Mouse (Mus musculus): ENCODE results near the gene Tbkbp1.
"Not testable (repeated sequence)": the region's sequence is repeated elsewhere in the genome, so short reads cannot be mapped to it uniquely, and the experiment has no call there.

Tbkbp1 gene

GRCm38 (mm10) chr11:97151343-97151801 is at the start of gene Tbkbp1:
Tbkbp1 (minus strand) TSS chr11:97151495.
- no peak for DNase-seq (ENCODE audit: low read depth)

DNA sequence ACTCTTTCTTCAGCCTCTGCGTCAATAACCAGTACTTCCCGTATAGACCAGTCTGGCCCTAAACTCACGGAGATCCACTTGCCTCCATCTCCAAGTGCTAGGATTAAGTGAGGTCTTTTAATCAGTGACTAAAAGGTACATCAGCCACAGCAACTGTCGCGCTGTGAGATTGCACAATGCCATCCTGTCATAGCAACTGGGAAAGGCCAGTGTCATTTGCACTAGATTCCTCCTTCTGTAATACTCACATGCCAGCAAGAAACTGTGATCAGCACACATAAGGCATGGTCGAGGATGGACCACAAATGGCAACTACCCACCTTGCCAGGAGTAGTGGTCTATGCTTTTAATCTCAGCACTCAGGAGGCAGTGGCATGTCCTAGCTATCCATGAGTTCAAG is 48.2 kb upstream of the Tbkbp1 start:
- DNase-seq (ENCODE audit: low read depth) = no peak

DNA sequence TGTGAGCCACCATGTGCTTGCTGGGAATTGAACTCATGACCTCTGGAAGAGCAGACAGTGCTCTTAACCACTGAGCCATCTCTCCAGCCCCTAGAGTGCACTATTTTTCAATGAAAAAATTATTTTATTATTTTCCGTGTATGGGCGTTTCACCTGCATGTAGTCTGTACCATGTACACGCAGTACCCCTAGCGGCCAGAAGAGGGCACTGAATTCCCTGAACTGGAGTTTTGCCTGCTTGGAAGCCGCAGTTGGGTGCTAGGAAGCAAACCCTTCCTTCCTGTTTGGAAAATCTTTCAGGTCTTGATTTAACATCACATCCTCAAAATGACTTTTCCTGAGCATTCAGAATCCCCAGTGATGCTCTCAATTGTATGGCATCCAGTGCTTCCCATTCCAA is 47.3 kb upstream of the Tbkbp1 start:
- no peak for DNase-seq (ENCODE audit: low read depth)

GRCm38 (mm10) chr11:97197021-97197420 is 45.7 kb upstream of the Tbkbp1 start:
- DNase-seq (ENCODE audit: low read depth) = no peak

- no peak for DNase-seq (ENCODE audit: low read depth)
These were observed 45.2 kb upstream of the Tbkbp1 start for GRCm38 (mm10) chr11:97196541-97196940.

- DNase-seq (ENCODE audit: low read depth) = no peak
These were observed 41.3 kb upstream of the Tbkbp1 start for GRCm38 (mm10) chr11:97192621-97192951.

DNA sequence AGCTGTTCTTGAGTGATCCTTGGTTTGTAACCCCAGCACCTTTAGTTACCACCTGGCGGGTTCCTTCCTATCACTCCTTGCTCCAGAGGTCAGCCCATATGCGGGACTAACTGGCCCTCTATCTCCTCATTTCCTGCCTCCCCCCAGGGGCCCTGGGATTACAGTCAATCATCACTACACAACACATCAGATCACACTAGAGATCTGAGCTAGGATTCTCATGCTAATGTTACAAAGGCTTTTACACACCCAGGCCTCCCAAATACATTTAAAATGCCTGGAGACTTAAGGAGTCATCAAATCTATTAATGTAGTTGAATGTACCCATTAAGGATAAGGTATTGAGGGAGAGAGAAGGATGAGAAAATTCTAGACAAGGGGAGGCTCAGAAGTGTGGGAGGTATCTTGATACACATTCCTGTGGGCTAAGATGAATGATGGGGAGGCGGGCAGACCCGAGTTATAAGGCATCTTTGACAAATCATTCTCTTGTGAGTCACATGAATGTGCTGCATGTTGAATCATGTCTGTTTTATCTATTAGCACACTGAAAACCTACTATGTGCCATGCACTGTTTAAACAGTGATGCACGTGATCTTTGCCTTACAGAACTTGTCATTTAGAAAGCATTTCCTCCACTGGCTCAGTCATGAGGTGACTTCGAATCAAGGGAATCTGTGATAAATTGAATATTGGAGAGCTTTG is 40.8 kb upstream of the Tbkbp1 start:
- no peak for DNase-seq (ENCODE audit: low read depth)

DNA sequence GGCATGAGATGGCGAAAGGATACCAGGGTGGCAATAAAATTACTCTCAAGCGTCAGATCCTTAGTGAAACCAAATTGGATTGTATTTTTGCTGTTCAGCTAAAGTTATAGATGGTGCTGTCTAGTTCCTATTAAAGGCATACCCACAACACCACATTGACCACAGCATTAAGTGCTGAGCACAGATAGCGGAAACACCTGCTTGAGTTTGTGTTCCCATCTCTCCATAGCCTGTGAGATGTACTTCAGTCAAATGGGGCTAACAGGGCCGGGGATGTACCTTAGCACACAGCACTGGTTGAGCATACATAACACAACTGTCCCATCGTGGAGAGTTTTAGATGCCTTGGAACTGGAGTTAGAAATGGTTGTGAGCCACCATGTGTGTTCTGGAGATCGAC is 39.7 kb upstream of the Tbkbp1 start:
- no peak for DNase-seq (ENCODE audit: low read depth)

- DNase-seq (ENCODE audit: low read depth) = not testable (repeated sequence)
These were observed 38.4 kb upstream of the Tbkbp1 start for GRCm38 (mm10) chr11:97189645-97190044.

DNA sequence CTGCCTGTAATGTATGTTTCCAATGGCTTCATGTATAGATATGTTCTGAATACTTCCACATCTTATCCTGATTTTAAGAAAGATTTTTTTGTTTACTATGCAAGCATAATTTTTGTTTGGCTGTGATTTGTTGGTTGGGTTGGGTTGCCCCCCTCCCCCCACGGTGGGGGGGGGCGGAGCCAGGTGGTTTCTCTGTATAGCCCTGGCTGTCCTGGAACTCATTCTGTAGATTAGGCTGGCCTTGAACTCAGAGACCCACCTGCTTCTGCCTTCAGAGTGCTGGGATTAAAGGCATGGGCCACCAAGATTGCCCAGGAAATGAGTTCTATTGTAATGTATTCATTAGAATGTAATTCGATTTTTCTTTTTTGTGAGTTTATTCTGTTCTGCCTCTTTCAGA is 37.9 kb upstream of the Tbkbp1 start:
- DNase-seq (ENCODE audit: low read depth) = no peak

GRCm38 (mm10) chr11:97188643-97188955 is 37.3 kb upstream of the Tbkbp1 start:
- DNase-seq (ENCODE audit: low read depth) = no peak

DNA sequence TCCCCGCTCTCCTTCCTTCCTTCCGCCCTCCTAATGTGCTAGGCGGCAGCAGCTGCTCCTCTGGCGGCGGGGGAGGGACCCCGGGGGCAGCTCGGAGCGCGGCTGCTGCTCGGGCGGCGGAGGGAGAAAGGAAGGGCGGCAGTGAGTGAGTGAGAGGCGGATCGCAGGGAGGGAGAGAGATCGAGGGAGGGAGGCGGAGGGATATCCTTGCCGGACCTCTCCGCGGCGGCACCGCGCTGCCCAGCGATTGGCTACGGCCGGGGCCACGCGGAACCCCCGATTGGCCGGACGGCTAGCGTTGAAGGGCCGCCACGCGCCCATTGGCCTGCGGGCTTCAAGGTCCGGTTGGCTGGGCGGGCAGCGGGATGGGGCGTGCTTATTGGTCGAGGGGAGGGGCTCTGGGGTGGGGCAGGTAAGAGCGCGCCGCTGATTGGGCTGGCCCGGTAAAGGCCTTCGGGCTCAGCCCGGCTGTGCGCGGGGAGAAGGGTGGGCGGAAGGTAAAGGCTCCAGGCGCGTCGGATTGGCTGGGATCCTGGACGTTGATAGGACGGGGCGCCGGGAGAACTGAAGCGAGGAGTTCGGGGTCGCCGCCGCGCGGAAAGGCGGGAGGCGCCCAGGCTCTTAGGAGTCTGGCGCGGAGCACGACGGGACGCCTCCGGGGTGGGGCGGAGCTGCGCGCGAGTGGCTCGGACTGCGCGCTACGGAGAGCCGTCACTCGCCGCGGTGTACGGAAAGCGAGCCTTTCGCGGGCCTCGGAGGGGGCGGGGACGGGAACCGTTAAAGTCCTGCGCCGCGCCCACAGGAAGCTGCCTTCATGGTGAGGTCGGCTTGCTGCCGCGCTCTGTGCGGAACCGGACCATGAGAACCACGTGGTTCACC is 36.7 kb upstream of the Tbkbp1 start, which contains the start of gene Kpnb1:
Gene Kpnb1 (minus strand): TSS at position 118 of the 879 bp plus-strand sequence.
- peak; percentile 95 for DNase-seq (ENCODE audit: low read depth)

DNA sequence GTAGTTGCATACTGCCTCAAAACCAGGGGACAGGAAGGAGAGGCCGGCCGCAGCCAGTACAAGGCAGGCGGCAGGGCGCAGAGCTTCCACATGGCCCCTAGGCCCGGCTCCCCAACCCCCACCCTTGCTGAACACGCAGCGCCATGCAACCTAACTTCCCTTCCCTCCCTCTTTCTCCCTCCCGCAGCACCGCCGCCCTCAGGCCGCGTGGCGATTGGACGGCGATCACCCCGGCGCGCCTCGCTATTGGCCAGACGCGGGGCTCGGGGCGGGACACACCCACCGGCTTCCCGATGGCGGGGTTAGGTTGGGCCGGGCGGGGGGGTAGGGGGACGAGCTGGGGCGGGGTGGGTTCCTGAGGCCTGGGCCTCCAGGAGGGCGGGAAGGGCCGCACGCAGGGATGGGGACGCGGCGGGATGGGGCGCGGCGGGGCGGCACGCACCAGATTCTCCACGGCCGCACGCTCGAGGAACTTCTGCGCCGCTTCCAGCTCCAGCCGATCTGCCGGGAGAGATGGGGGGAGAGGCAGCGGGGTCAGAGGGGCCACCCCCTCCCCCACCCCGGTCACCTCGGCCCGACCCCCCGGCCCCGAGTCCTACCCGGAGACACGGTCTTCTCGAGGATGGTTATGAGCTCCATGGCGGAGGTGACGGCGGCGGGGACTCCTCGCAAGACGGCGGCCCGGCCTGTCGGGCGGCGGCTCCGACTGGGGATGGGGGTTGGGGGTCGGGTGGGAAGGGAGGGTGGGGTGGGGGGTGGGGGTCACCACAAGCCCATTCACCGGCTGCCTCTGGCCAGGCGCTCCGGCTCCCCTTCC is 35.9 kb upstream of the Tbkbp1 start:
- peak; percentile 91 for DNase-seq (ENCODE audit: low read depth)

- no peak for DNase-seq (ENCODE audit: low read depth)
These were observed 34.7 kb upstream of the Tbkbp1 start for GRCm38 (mm10) chr11:97185704-97186614.

- DNase-seq (ENCODE audit: low read depth) = no peak
These were observed 33.6 kb upstream of the Tbkbp1 start for GRCm38 (mm10) chr11:97184875-97185274.

- no peak for DNase-seq (ENCODE audit: low read depth)
These were observed 31.2 kb upstream of the Tbkbp1 start for GRCm38 (mm10) chr11:97182446-97182845.

- DNase-seq (ENCODE audit: low read depth) = no peak
These were observed 29.8 kb upstream of the Tbkbp1 start for GRCm38 (mm10) chr11:97181061-97181460.

- no peak for DNase-seq (ENCODE audit: low read depth)
These were observed 26.9 kb upstream of the Tbkbp1 start for GRCm38 (mm10) chr11:97178198-97178597.

DNA sequence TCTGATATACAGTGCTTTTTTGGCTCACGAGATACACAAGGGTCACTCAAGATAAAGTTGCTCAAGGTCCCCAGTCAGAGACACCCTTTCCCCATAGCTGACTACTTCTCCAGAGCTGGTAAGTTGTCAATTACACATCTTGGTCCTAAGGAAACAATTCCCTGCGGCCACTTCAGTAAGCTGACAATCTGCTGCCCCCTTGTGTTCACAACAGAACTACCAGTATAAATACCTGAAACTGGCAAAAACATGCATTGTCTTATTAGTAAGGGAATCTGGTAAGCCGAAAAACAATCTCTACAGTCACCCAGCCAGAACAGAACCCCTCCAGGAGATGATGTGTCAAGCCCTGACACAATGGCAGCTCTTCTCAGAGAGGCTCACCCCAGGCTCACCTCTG is 25.6 kb upstream of the Tbkbp1 start:
- no peak for DNase-seq (ENCODE audit: low read depth)

GRCm38 (mm10) chr11:97175499-97175898 is 24.2 kb upstream of the Tbkbp1 start:
- DNase-seq (ENCODE audit: low read depth) = no peak

GRCm38 (mm10) chr11:97160341-97160740 is 9.0 kb upstream of the Tbkbp1 start:
- no peak for DNase-seq (ENCODE audit: low read depth)

Measured in c-Kit-positive CD71-negative TER-119-negative erythroid progenitor cells, embryonic 14.5 days (primary cell).